Mouse (Mus musculus) liver, embryonic 12.5 days (tissue): ENCODE data around the gene Gtsf1. TPM values are rescaled to one million over a fixed set of nuclear protein-coding genes. Genes with fewer than 3 reads are reported as not detected.

Source experiments
- ATAC-seq: fragments of 200-750 bp; cut with Nextera tagmentation; 2 replicates; pipeline ENCODE4 v1.8.0; 2017; ENCODE audit warnings: moderate number of reproducible peaks, mild to moderate bottlenecking, moderate library complexity
- H3K27ac ChIP-seq: fragments of 300-500 bp; sonication (generic); 2 replicates; pipeline ENCODE4 v1.5.1; 2016; ENCODE audit warnings: mild to moderate bottlenecking
- H3K27me3 ChIP-seq: fragments of 300-500 bp; sonication (generic); replicated peaks from 2 replicates; pipeline ENCODE4 v1.6.1; 2016; ENCODE audit warnings: mild to moderate bottlenecking, moderate library complexity
- H3K36me3 ChIP-seq: fragments of 300-500 bp; sonication (generic); 2 replicates; pipeline ENCODE4 v1.6.1; 2016; ENCODE audit warnings: mild to moderate bottlenecking, moderate library complexity
- H3K4me1 ChIP-seq: fragments of 300-500 bp; sonication (generic); 2 replicates; pipeline ENCODE4 v1.6.1; 2016
- H3K4me2 ChIP-seq: fragments of 300-500 bp; sonication (generic); 2 replicates; pipeline ENCODE4 v1.6.1; 2016; ENCODE audit warnings: mild to moderate bottlenecking, moderate library complexity
- H3K4me3 ChIP-seq: fragments of 300-500 bp; sonication (generic); 2 replicates; pipeline ENCODE4 v1.5.1; 2016; ENCODE audit warnings: mild to moderate bottlenecking, moderate library complexity
- H3K9ac ChIP-seq: fragments of 300-500 bp; sonication (generic); 2 replicates; pipeline ENCODE4 v1.6.1; 2016; ENCODE audit warnings: mild to moderate bottlenecking, moderate library complexity
- H3K9me3 ChIP-seq: fragments of 300-500 bp; sonication (generic); replicated peaks from 2 replicates; pipeline ENCODE4 v1.6.1; 2016; ENCODE audit warnings: mild to moderate bottlenecking, moderate library complexity
- WGBS: fragments of 180-500 bp; shearing (Covaris S2); methylation state at CpG from one replicate; pipeline ENCODE4 v1.1.7; 2016; ENCODE audit not compliant: insufficient replicate concordance; 5-methylcytosine and 5-hydroxymethylcytosine counted together
- polyA plus RNA-seq: library from polyadenylated mRNA; unstranded; fragments of >200 nt; fragmentation: Nextera tagmentation; extraction: Ambion mirVana; gene quantifications from 2 replicates; pipeline ENCODE4 v1.2.1, GENCODE M21; 2016

Gtsf1 gene
- polyA plus RNA-seq, 1 experiment from 2014 or later = not detected

- H3K4me2 ChIP-seq = no peak overlapping the region
- H3K4me1 ChIP-seq = 0 out of 2 replicates have a peak, but pooled peaks cover under 1% of the 10 kb centered on the region
- H3K4me3 ChIP-seq = no peak overlapping the region
- peaks cover 23% of the 10 kb centered on the region for H3K27me3 ChIP-seq
- no peak for ATAC-seq
- H3K9me3 ChIP-seq = no peaks in the 10 kb centered on the region
- no peak overlapping the region for H3K9ac ChIP-seq
- H3K36me3 ChIP-seq = no peaks in the 10 kb centered on the region
- no peak overlapping the region for H3K27ac ChIP-seq
These were observed 57.8 kb downstream of the Gtsf1 start for GRCm38 (mm10) chr15:103372461-103372860.

- no peak overlapping the region for H3K4me3 ChIP-seq
- peaks cover 30% of the 10 kb centered on the region for H3K27me3 ChIP-seq
- H3K4me2 ChIP-seq = no peak overlapping the region
- H3K9me3 ChIP-seq = no peaks in the 10 kb centered on the region
- H3K9ac ChIP-seq = no peak overlapping the region
- H3K36me3 ChIP-seq = no peaks in the 10 kb centered on the region
- H3K27ac ChIP-seq = no peak overlapping the region
- peaks cover 8% of the 10 kb centered on the region for H3K4me1 ChIP-seq
- ATAC-seq = no peak
- WGBS = 64% methylated on average over 1 of the region's 1 CpGs
These were observed 58.5 kb downstream of the Gtsf1 start for GRCm38 (mm10) chr15:103371741-103372140.

- WGBS = 25% methylated on average over 2 of the region's 2 CpGs
- H3K27ac ChIP-seq = no peak overlapping the region
- peaks cover 35% of the 10 kb centered on the region for H3K27me3 ChIP-seq
- no peak for ATAC-seq
- H3K4me1 ChIP-seq = peaks cover 13% of the 10 kb centered on the region
- H3K4me3 ChIP-seq = no peak overlapping the region
- no peak overlapping the region for H3K4me2 ChIP-seq
- H3K36me3 ChIP-seq = no peaks in the 10 kb centered on the region
- H3K9me3 ChIP-seq = no peaks in the 10 kb centered on the region
- no peak overlapping the region for H3K9ac ChIP-seq
These were observed 59.1 kb downstream of the Gtsf1 start for GRCm38 (mm10) chr15:103371208-103371607.

- Histone ChIP-seq H3K4me2 (no peak overlapping the region), H3K9ac (no peak overlapping the region), H3K27ac (no peak overlapping the region), H3K27me3 (peaks cover 36% of the 10 kb centered on the region), H3K4me1 (peaks cover 20% of the 10 kb centered on the region), H3K9me3 (no peaks in the 10 kb centered on the region), H3K4me3 (no peak overlapping the region), H3K36me3 (no peaks in the 10 kb centered on the region)
- ATAC-seq = no peak
- WGBS = 14% methylated on average over 4 of the region's 4 CpGs
These were observed 59.8 kb downstream of the Gtsf1 start for GRCm38 (mm10) chr15:103370462-103370861.

GRCm38 (mm10) chr15:103369123-103369522 is 61.1 kb downstream of the Gtsf1 start:
- Histone ChIP-seq H3K9me3 (no peaks in the 10 kb centered on the region), H3K9ac (no peak overlapping the region), H3K36me3 (no peaks in the 10 kb centered on the region), H3K27me3 (peaks cover 32% of the 10 kb centered on the region), H3K4me2 (no peak overlapping the region), H3K4me3 (no peak overlapping the region), H3K27ac (no peak overlapping the region), H3K4me1 (peaks cover 34% of the 10 kb centered on the region)
- WGBS = 63% methylated on average over 1 of the region's 1 CpGs
- no peak for ATAC-seq

- peaks cover 41% of the 10 kb centered on the region for H3K4me1 ChIP-seq
- H3K27ac ChIP-seq = no peak overlapping the region
- no peak overlapping the region for H3K9ac ChIP-seq
- H3K9me3 ChIP-seq = no peaks in the 10 kb centered on the region
- H3K4me2 ChIP-seq = no peak overlapping the region
- no peak for ATAC-seq
- WGBS = 83% methylated on average over 4 of the region's 4 CpGs
- H3K27me3 ChIP-seq = peaks cover 32% of the 10 kb centered on the region
- H3K36me3 ChIP-seq = peaks cover 2% of the 10 kb centered on the region; the same call in 1 of the 2 replicates
- H3K4me3 ChIP-seq = no peak overlapping the region
These were observed 61.9 kb downstream of the Gtsf1 start for GRCm38 (mm10) chr15:103368179-103368940.

GRCm38 (mm10) chr15:103366376-103367149 is 63.7 kb downstream of the Gtsf1 start, which contains the start of gene Itga5:
Gene Itga5, minus strand, starts transcription at chr15:103366763.
- peak within 1 kb of the TSS; percentile 75 for H3K4me3 ChIP-seq
- peaks cover 2% of the 10 kb centered on the region; the same call in 1 of the 2 replicates for H3K36me3 ChIP-seq
- 3% methylated on average over 48 of the region's 51 CpGs for WGBS
- H3K9me3 ChIP-seq = no peaks in the 10 kb centered on the region
- peaks cover 32% of the 10 kb centered on the region for H3K27me3 ChIP-seq
- H3K27ac ChIP-seq = peak within 1 kb of the TSS; percentile 83
- ATAC-seq = peak; percentile 48
- peak within 1 kb of the TSS; percentile 96 for H3K4me2 ChIP-seq
- peaks cover 58% of the 10 kb centered on the region for H3K4me1 ChIP-seq
- peak within 1 kb of the TSS; percentile 89 for H3K9ac ChIP-seq

GRCm38 (mm10) chr15:103365471-103366375 is 64.5 kb downstream of the Gtsf1 start:
- Histone ChIP-seq H3K9ac (peak overlapping the region; percentile 89), H3K27ac (peak overlapping the region; percentile 83), H3K4me1 (peaks cover 65% of the 10 kb centered on the region), H3K4me2 (peak overlapping the region; percentile 96), H3K27me3 (peaks cover 32% of the 10 kb centered on the region), H3K4me3 (peak overlapping the region; percentile 75), H3K36me3 (peaks cover 2% of the 10 kb centered on the region; the same call in 1 of the 2 replicates), H3K9me3 (no peaks in the 10 kb centered on the region)
- peak; percentile 36; the same call in 1 of the 2 replicates for ATAC-seq
- under 1% methylated on average over 51 of the region's 51 CpGs for WGBS

- ATAC-seq = 0 out of 2 replicates have a peak, but pooled peaks have one; percentile 17
- H3K4me1 ChIP-seq = peaks cover 73% of the 10 kb centered on the region
- H3K9ac ChIP-seq = peak overlapping the region; percentile 89
- no peaks in the 10 kb centered on the region for H3K9me3 ChIP-seq
- peaks cover 2% of the 10 kb centered on the region; the same call in 1 of the 2 replicates for H3K36me3 ChIP-seq
- WGBS = 7% methylated on average over 4 of the region's 4 CpGs
- H3K27me3 ChIP-seq = peaks cover 28% of the 10 kb centered on the region
- peak overlapping the region; percentile 96 for H3K4me2 ChIP-seq
- peak overlapping the region; percentile 83 for H3K27ac ChIP-seq
- H3K4me3 ChIP-seq = peak overlapping the region; percentile 75
These were observed 65.5 kb downstream of the Gtsf1 start for GRCm38 (mm10) chr15:103364761-103365160.

- H3K27me3 ChIP-seq = peaks cover 28% of the 10 kb centered on the region
- H3K4me2 ChIP-seq = peak overlapping the region; percentile 96
- peaks cover 82% of the 10 kb centered on the region for H3K4me1 ChIP-seq
- peak overlapping the region; percentile 83 for H3K27ac ChIP-seq
- H3K9ac ChIP-seq = no peak overlapping the region
- H3K36me3 ChIP-seq = peaks cover 3% of the 10 kb centered on the region; the same call in 1 of the 2 replicates
- H3K9me3 ChIP-seq = no peaks in the 10 kb centered on the region
- no peak overlapping the region for H3K4me3 ChIP-seq
- 39% methylated on average over 1 of the region's 1 CpGs for WGBS
- no peak for ATAC-seq
These were observed 66.5 kb downstream of the Gtsf1 start for GRCm38 (mm10) chr15:103363809-103364208.

- H3K4me2 ChIP-seq = peak overlapping the region; percentile 32
- whole genome bisulfite sequencing = 43% methylated on average over 3 of the region's 3 CpGs
- peak overlapping the region; percentile 33 for H3K27ac ChIP-seq
- peaks cover 91% of the 10 kb centered on the region for H3K4me1 ChIP-seq
- H3K9me3 ChIP-seq = no peaks in the 10 kb centered on the region
- ATAC-seq = 0 out of 2 replicates have a peak, but pooled peaks have one; percentile 10
- no peak overlapping the region for H3K4me3 ChIP-seq
- H3K27me3 ChIP-seq = peaks cover 24% of the 10 kb centered on the region
- H3K9ac ChIP-seq = no peak overlapping the region
- H3K36me3 ChIP-seq = peaks cover 11% of the 10 kb centered on the region; the same call in 1 of the 2 replicates
These were observed 67.3 kb downstream of the Gtsf1 start for GRCm38 (mm10) chr15:103362950-103363349.
